Mouse (Mus musculus) adrenal gland, postnatal 10 days (tissue): ENCODE measurements at regions not wholly inside any gene's neighbourhood (a gene's known extent, or its start where the extent isn't known, plus 50 kb on each side); places are given as distances from the start of the nearest gene placed in this dataset.

Experiments
- DNase-seq: peaks from one replicate; pipeline ENCODE4 v3.0.0; 2021; ENCODE audit warnings: mixed read lengths

- no peak for DNase-seq
These were observed 110.2 kb downstream of the Chst1 start for GRCm38 (mm10) chr2:92709668-92710067.

GRCm38 (mm10) chr2:92711122-92711777, 111.7 kb downstream of the Chst1 start:
- no peak for DNase-seq

GRCm38 (mm10) chr2:92712266-92713144, 113.0 kb downstream of the Chst1 start:
- no peak for DNase-seq

- DNase-seq: no peak
These were observed 118.2 kb downstream of the Chst1 start for GRCm38 (mm10) chr2:92717706-92718105.

- no peak for DNase-seq
These were observed 122.4 kb downstream of the Chst1 start for GRCm38 (mm10) chr2:92721951-92722350.

GRCm38 (mm10) chr2:92723618-92724263, 124.2 kb downstream of the Chst1 start:
- DNase-seq: no peak

- DNase-seq: no peak
These were observed 127.1 kb downstream of the Chst1 start for GRCm38 (mm10) chr2:92726640-92727039.

GRCm38 (mm10) chr2:92727241-92727640, 127.7 kb downstream of the Chst1 start:
- DNase-seq: peak; percentile 72

- DNase-seq: no peak
These were observed 128.9 kb downstream of the Chst1 start for GRCm38 (mm10) chr2:92728388-92728787.

GRCm38 (mm10) chr2:92730371-92730770, 130.9 kb downstream of the Chst1 start:
- DNase-seq: no peak

GRCm38 (mm10) chr2:92733403-92733802, 133.9 kb downstream of the Chst1 start:
- no peak for DNase-seq

GRCm38 (mm10) chr2:92735784-92736183, 136.3 kb downstream of the Chst1 start:
- DNase-seq: no peak

GRCm38 (mm10) chr2:92737301-92737700, 137.8 kb downstream of the Chst1 start:
- no peak for DNase-seq

- no peak for DNase-seq
These were observed 140.1 kb downstream of the Chst1 start for GRCm38 (mm10) chr2:92739576-92739975.

GRCm38 (mm10) chr2:92740776-92741295, 141.3 kb downstream of the Chst1 start:
- DNase-seq: no peak

GRCm38 (mm10) chr2:92742025-92742424, 142.5 kb downstream of the Chst1 start:
- peak; percentile 78 for DNase-seq

GRCm38 (mm10) chr2:92742671-92743070, 143.2 kb downstream of the Chst1 start:
- no peak for DNase-seq

GRCm38 (mm10) chr2:92743152-92743551, 143.6 kb downstream of the Chst1 start:
- no peak for DNase-seq

- DNase-seq: no peak
These were observed 144.4 kb downstream of the Chst1 start for GRCm38 (mm10) chr2:92743911-92744310.

- no peak for DNase-seq
These were observed 147.9 kb downstream of the Chst1 start for GRCm38 (mm10) chr2:92747406-92747805.

- no peak for DNase-seq
These were observed 150.6 kb downstream of the Chst1 start for GRCm38 (mm10) chr2:92750116-92750515.

- DNase-seq: no peak
These were observed 151.2 kb downstream of the Chst1 start for GRCm38 (mm10) chr2:92750672-92751071.

- no peak for DNase-seq
These were observed 151.7 kb downstream of the Chst1 start for GRCm38 (mm10) chr2:92751256-92751655.
